Mouse (Mus musculus): ENCODE data around the gene Clp1.

DNA sequence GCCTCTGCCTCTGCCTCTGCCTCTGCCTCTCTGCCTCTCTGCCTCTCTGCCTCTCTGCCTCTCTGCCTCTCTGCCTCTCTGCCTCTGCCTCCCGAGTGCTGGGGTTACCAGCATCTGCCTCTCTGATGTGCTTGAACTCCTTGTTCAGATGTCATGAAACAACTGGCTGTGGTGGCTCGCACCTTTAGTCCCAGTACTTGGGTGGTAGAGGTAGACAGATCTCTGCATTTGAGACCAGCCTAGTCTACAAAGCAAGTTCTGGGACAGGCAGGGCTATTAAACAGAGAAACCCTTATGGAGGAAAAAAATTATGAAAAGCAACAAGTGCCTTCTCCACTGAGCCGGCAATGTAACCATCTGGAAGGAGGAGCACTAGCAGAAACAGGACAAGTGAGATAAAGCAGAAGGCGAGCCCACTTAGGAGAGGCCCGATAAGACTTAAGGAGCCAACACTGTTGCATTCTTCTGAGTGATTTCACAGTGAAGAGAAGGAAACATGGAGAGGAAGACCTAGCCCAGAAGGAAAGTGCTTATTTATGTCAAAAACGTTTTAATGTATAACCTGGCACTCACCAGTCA lies 44.5 kb downstream of the Clp1 start:
- no peak for TF ChIP-seq CTCF (IDR thresholded peaks at IDR 0.05; ENCODE audit: borderline replicate concordance, insufficient read depth, low read depth, low read length)
- TF ChIP-seq POLR2A (IDR thresholded peaks at IDR 0.05; ENCODE audit: borderline replicate concordance, insufficient read depth, low read length): no peak

Measured in cerebellum, adult 2 months (tissue).